Mouse (Mus musculus): ENCODE data around the gene Gls. TPM values are rescaled to one million over a fixed set of nuclear protein-coding genes. Genes with fewer than 3 reads are reported as not detected.

The Gls gene
- polyA plus RNA-seq, 1 experiment from 2014 or later: 32.0 TPM

DNA sequence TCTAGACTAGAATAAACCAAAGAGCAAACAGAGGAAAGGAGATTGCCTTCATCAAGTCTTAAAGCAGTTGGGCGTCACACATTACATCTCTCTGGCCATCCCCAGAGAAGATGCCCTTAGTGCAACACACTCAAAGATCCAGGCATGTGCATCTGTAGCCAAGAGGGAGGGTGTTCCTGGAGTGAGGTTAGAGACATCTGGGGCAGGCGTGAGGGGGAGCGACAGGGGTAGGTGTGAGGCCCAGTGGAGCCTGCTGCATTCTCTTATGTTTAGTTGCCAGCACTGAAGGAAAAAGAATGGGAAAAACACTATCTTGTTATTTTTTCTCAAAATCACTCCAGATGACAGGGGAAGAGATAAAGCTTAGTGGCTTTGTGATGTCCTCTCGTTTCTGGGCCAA lies 89.8 kb downstream of the Gls start:
- WGBS: 76% methylated on average over 4 of the region's 4 CpGs
- no peak for ATAC-seq (replicated peaks; ENCODE audit: low FRiP score, low read depth)
- Histone ChIP-seq H3K27ac (no peak overlapping the region), H3K4me2 (ENCODE audit: low read length) (no peak overlapping the region), H3K9me3 (replicated peaks; ENCODE audit: low read length) (no peaks in the 10 kb centered on the region), H3K4me1 (replicated peaks; ENCODE audit: insufficient read depth, low read length) (no peaks in the 10 kb centered on the region), H3K27me3 (ENCODE audit: insufficient read depth, low read length) (no peaks in the 10 kb centered on the region), H3K36me3 (ENCODE audit: insufficient read depth, low read length) (peaks cover 14% of the 10 kb centered on the region), H3K9ac (ENCODE audit: low read depth, low read length) (0 out of 2 replicates have a peak overlapping the region, but pooled peaks have one; percentile 10), H3K4me3 (replicated peaks; ENCODE audit: low read depth, low read length) (no peak overlapping the region)
- no peak for DNase-seq (ENCODE audit: low spot score)
- no peak for TF ChIP-seq CTCF (IDR thresholded peaks at IDR 0.05; ENCODE audit: low read depth)

DNA sequence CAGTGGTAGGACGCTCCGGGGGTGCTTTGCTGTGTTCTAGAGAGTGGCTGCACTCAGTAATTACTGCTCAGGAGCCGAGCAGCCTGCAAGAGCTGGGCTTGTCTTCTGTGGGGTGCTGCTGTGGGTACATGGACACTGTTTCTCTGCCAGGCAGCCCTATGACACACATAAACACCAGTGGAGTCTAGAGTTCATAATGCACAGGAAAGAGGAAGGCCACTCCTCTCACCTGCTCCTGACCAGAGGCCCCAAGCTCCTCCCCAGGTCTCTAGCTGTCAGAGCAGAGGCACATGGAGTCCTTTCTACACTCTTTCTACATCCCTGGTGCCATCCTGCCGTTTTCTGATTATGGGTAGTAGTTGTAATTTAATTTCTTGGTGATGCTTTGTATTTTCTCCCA lies 90.9 kb downstream of the Gls start:
- Histone ChIP-seq H3K27ac (no peak overlapping the region), H3K27me3 (ENCODE audit: insufficient read depth, low read length) (no peaks in the 10 kb centered on the region), H3K36me3 (ENCODE audit: insufficient read depth, low read length) (peaks cover 24% of the 10 kb centered on the region), H3K9me3 (replicated peaks; ENCODE audit: low read length) (no peaks in the 10 kb centered on the region), H3K4me3 (replicated peaks; ENCODE audit: low read depth, low read length) (no peak overlapping the region), H3K4me1 (replicated peaks; ENCODE audit: insufficient read depth, low read length) (no peaks in the 10 kb centered on the region), H3K9ac (ENCODE audit: low read depth, low read length) (no peak overlapping the region), H3K4me2 (ENCODE audit: low read length) (no peak overlapping the region)
- WGBS: 70% methylated on average over 4 of the region's 4 CpGs
- ATAC-seq (replicated peaks; ENCODE audit: low FRiP score, low read depth): no peak
- no peak for TF ChIP-seq CTCF (IDR thresholded peaks at IDR 0.05; ENCODE audit: low read depth)
- no peak for DNase-seq (ENCODE audit: low spot score)

- Histone ChIP-seq H3K9me3 (replicated peaks; ENCODE audit: low read length) (no peaks in the 10 kb centered on the region), H3K9ac (ENCODE audit: low read depth, low read length) (no peak overlapping the region), H3K4me2 (ENCODE audit: low read length) (no peak overlapping the region), H3K4me3 (replicated peaks; ENCODE audit: low read depth, low read length) (no peak overlapping the region), H3K27ac (no peak overlapping the region), H3K36me3 (ENCODE audit: insufficient read depth, low read length) (peaks cover 29% of the 10 kb centered on the region), H3K4me1 (replicated peaks; ENCODE audit: insufficient read depth, low read length) (no peaks in the 10 kb centered on the region), H3K27me3 (ENCODE audit: insufficient read depth, low read length) (no peaks in the 10 kb centered on the region)
- 52% methylated on average over 3 of the region's 3 CpGs for WGBS
- DNase-seq (ENCODE audit: low spot score) (no peak), ATAC-seq (replicated peaks; ENCODE audit: low FRiP score, low read depth) (no peak)
- TF ChIP-seq CTCF (IDR thresholded peaks at IDR 0.05; ENCODE audit: low read depth): no peak
Measured at GRCm38 (mm10) chr1:52141482-52141881, 91.5 kb downstream of the Gls start.

DNA sequence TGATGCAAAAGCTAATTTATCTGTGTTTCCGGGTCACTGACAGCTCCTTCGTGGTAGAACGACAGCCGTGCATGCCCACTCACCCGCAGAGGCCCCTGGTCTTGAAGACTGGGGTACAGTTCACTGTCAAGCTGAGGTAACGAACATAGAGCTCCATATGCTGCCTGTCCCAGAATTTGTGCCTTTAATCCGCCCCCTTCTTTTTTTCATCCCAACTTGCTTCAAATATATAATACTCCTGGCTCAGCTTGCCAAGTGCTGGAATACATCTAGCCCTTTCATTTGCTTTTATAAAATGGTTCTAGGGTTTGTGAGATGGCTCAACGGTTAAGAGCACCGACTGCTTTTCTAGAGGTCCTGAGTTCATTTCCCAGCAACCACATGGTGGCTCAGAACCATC lies 92.5 kb downstream of the Gls start:
- no peaks in the 10 kb centered on the region for H3K9me3 ChIP-seq (replicated peaks; ENCODE audit: low read length)
- ATAC-seq (replicated peaks; ENCODE audit: low FRiP score, low read depth): no peak
- TF ChIP-seq CTCF (IDR thresholded peaks at IDR 0.05; ENCODE audit: low read depth): no peak
- 50% methylated on average over 9 of the region's 9 CpGs for WGBS
- DNase-seq (ENCODE audit: low spot score): no peak
- H3K4me2 ChIP-seq (ENCODE audit: low read length): no peak overlapping the region
- H3K4me1 ChIP-seq (replicated peaks; ENCODE audit: insufficient read depth, low read length): no peaks in the 10 kb centered on the region
- no peak overlapping the region for H3K4me3 ChIP-seq (replicated peaks; ENCODE audit: low read depth, low read length)
- H3K27ac ChIP-seq: no peak overlapping the region
- no peaks in the 10 kb centered on the region for H3K27me3 ChIP-seq (ENCODE audit: insufficient read depth, low read length)
- no peak overlapping the region for H3K9ac ChIP-seq (ENCODE audit: low read depth, low read length)
- peaks cover 38% of the 10 kb centered on the region for H3K36me3 ChIP-seq (ENCODE audit: insufficient read depth, low read length)

- Histone ChIP-seq H3K9ac (ENCODE audit: low read depth, low read length) (no peak overlapping the region), H3K4me3 (replicated peaks; ENCODE audit: low read depth, low read length) (no peak overlapping the region), H3K27ac (no peak overlapping the region), H3K4me2 (ENCODE audit: low read length) (no peak overlapping the region), H3K27me3 (ENCODE audit: insufficient read depth, low read length) (no peaks in the 10 kb centered on the region), H3K36me3 (ENCODE audit: insufficient read depth, low read length) (peaks cover 47% of the 10 kb centered on the region), H3K9me3 (replicated peaks; ENCODE audit: low read length) (no peaks in the 10 kb centered on the region), H3K4me1 (replicated peaks; ENCODE audit: insufficient read depth, low read length) (no peaks in the 10 kb centered on the region)
- TF ChIP-seq CTCF (IDR thresholded peaks at IDR 0.05; ENCODE audit: low read depth): no peak
- no peak for DNase-seq (ENCODE audit: low spot score)
- ATAC-seq (replicated peaks; ENCODE audit: low FRiP score, low read depth): no peak
- WGBS: 86% methylated on average over 16 of the region's 16 CpGs
Measured at GRCm38 (mm10) chr1:52137292-52137691, 95.7 kb downstream of the Gls start.

- no peaks in the 10 kb centered on the region for H3K4me1 ChIP-seq (replicated peaks; ENCODE audit: insufficient read depth, low read length)
- no peak for ATAC-seq (replicated peaks; ENCODE audit: low FRiP score, low read depth)
- H3K27ac ChIP-seq: no peak overlapping the region
- H3K4me2 ChIP-seq (ENCODE audit: low read length): no peak overlapping the region
- peaks cover 48% of the 10 kb centered on the region for H3K36me3 ChIP-seq (ENCODE audit: insufficient read depth, low read length)
- H3K9me3 ChIP-seq (replicated peaks; ENCODE audit: low read length): no peaks in the 10 kb centered on the region
- no peak for DNase-seq (ENCODE audit: low spot score)
- H3K9ac ChIP-seq (ENCODE audit: low read depth, low read length): no peak overlapping the region
- 90% methylated on average over 8 of the region's 8 CpGs for WGBS
- H3K27me3 ChIP-seq (ENCODE audit: insufficient read depth, low read length): no peaks in the 10 kb centered on the region
- TF ChIP-seq CTCF (IDR thresholded peaks at IDR 0.05; ENCODE audit: low read depth): no peak
- H3K4me3 ChIP-seq (replicated peaks; ENCODE audit: low read depth, low read length): no peak overlapping the region
Measured at GRCm38 (mm10) chr1:52133254-52133653, 99.8 kb downstream of the Gls start.

- Histone ChIP-seq H3K9ac (ENCODE audit: low read depth, low read length) (no peak overlapping the region), H3K27ac (no peak overlapping the region), H3K9me3 (replicated peaks; ENCODE audit: low read length) (no peaks in the 10 kb centered on the region), H3K27me3 (ENCODE audit: insufficient read depth, low read length) (no peaks in the 10 kb centered on the region), H3K4me3 (replicated peaks; ENCODE audit: low read depth, low read length) (no peak overlapping the region), H3K36me3 (ENCODE audit: insufficient read depth, low read length) (peaks cover 36% of the 10 kb centered on the region), H3K4me1 (replicated peaks; ENCODE audit: insufficient read depth, low read length) (no peaks in the 10 kb centered on the region), H3K4me2 (ENCODE audit: low read length) (no peak overlapping the region)
- TF ChIP-seq CTCF (IDR thresholded peaks at IDR 0.05; ENCODE audit: low read depth): peak; percentile 33; the same call in 1 of the 2 replicates
- WGBS: 79% methylated on average over 11 of the region's 11 CpGs
- no peak for DNase-seq (ENCODE audit: low spot score)
- no peak for ATAC-seq (replicated peaks; ENCODE audit: low FRiP score, low read depth)
Measured at GRCm38 (mm10) chr1:52131787-52132377, 101.2 kb downstream of the Gls start.
